Comparison of ENCODE assay signal across 10 mouse cellular contexts in genomic region chr15:79933670-79934514, GRCm38 (mm10). TPM values are rescaled to one million over a fixed set of nuclear protein-coding genes. Genes with fewer than 3 reads are reported as not detected.
DNase-seq lines count a peak whose midpoint lies in the region; ATAC-seq and TF ChIP-seq lines count a peak whose summit lies in the region.
"Had no signal": no experiment of that assay in that cellular context is flagged by ENCODE, and none has a peak within 500 bp of the region (broad histone marks: within the 10 kb centered on the region; RNA-seq: fewer than 3 reads in every experiment).

No protein-coding gene starts in this region.

- DNase-seq in liver, embryonic 11.5 days (ENCODE audit: low spot score), result no peak
- DNase-seq in liver, result no peak
- peak; percentile 19 for DNase-seq in brain, embryonic 14.5 days (ENCODE audit: low read depth)
- no peak for DNase-seq in cerebellum, adult 9-10 months
- no peak for DNase-seq in urinary bladder, adult 2 months (ENCODE audit: low spot score)
- DNase-seq: adrenal gland, postnatal 36 days; right cerebral cortex, adult 18-20 months had no signal

- H3K4me2 ChIP-seq in liver, embryonic 11.5 days, result peak overlapping the region; percentile 41
- H3K4me2 ChIP-seq in hindbrain, embryonic 16.5 days (ENCODE audit: low read length), result peak overlapping the region; percentile 42
- peak overlapping the region; percentile 81 for H3K4me2 ChIP-seq in myocyte (ENCODE audit: low read depth)

- H3K4me3 ChIP-seq in liver, embryonic 11.5 days (ENCODE audit: low read depth, low read length), result peak overlapping the region; percentile 8; the same call in 1 of the 2 replicates
- 0 out of 2 replicates have a peak overlapping the region, but pooled peaks have one; percentile 2 for H3K4me3 ChIP-seq in hindbrain, embryonic 16.5 days (ENCODE audit: low read length)
- peak overlapping the region; percentile 15 for H3K4me3 ChIP-seq in myocyte

- ATAC-seq in liver, embryonic 11.5 days (replicated peaks; ENCODE audit: low FRiP score), result no peak
- no peak for ATAC-seq in hindbrain, embryonic 16.5 days
- no peak for ATAC-seq in erythroblast, adult 5-6 weeks (replicated peaks; ENCODE audit: low FRiP score, poor library complexity, severe bottlenecking)

- peaks cover 37% of the 10 kb centered on the region for H3K27me3 ChIP-seq in liver, embryonic 11.5 days (replicated peaks; ENCODE audit: control insufficient read depth, insufficient read depth, low read length)
- H3K27me3 ChIP-seq in hindbrain, embryonic 16.5 days (replicated peaks; ENCODE audit: control insufficient read depth, insufficient read depth, low read length), result 0 out of 2 replicates have a peak, but pooled peaks cover 2% of the 10 kb centered on the region
- H3K27me3 ChIP-seq in myocyte (ENCODE audit: control insufficient read depth, insufficient read depth, insufficient read length), result no peaks in the 10 kb centered on the region

- H3K9me3 ChIP-seq in liver, embryonic 11.5 days (ENCODE audit: control insufficient read depth, low read length), result no peaks in the 10 kb centered on the region
- no peaks in the 10 kb centered on the region for H3K9me3 ChIP-seq in hindbrain, embryonic 16.5 days (ENCODE audit: control insufficient read depth, low read length)

- no peak overlapping the region for H3ac ChIP-seq in myocyte (ENCODE audit: control insufficient read depth, insufficient read length)

- no peak for TF ChIP-seq POLR2A in brain, embryonic 14.5 days (IDR thresholded peaks at IDR 0.05; ENCODE audit: borderline replicate concordance, extremely low read depth, insufficient read depth, insufficient read length, poor library complexity, severe bottlenecking)
- no peak for TF ChIP-seq POLR2A in myocyte (IDR thresholded peaks at IDR 0.05; ENCODE audit: insufficient read length, low read depth)

- no peak for TF ChIP-seq CTCF in brain, embryonic 14.5 days (IDR thresholded peaks at IDR 0.05; ENCODE audit: borderline replicate concordance, extremely low read depth, insufficient read depth, insufficient read length)

- no peak overlapping the region for H3K27ac ChIP-seq in liver, embryonic 11.5 days (ENCODE audit: low read depth, low read length)
- no peak overlapping the region for H3K27ac ChIP-seq in hindbrain, embryonic 16.5 days (ENCODE audit: low read depth, low read length)

- H3K4me1 ChIP-seq in liver, embryonic 11.5 days (replicated peaks; ENCODE audit: control insufficient read depth, insufficient read depth, low read length), result peaks cover 4% of the 10 kb centered on the region; the same call in 1 of the 2 replicates
- H3K4me1 ChIP-seq in hindbrain, embryonic 16.5 days (ENCODE audit: control insufficient read depth, insufficient read depth, low read depth, low read length), result peaks cover 8% of the 10 kb centered on the region

- whole genome bisulfite sequencing in liver, embryonic 11.5 days, result 3% methylated on average over 22 of the region's 22 CpGs
- WGBS in hindbrain, embryonic 16.5 days, result 2% methylated on average over 22 of the region's 22 CpGs

- no peaks in the 10 kb centered on the region for H3K36me3 ChIP-seq in liver, embryonic 11.5 days (ENCODE audit: control insufficient read depth, insufficient read depth, low read length)
- H3K36me3 ChIP-seq in hindbrain, embryonic 16.5 days (ENCODE audit: control insufficient read depth, insufficient read depth, low read length), result no peaks in the 10 kb centered on the region
- no peaks in the 10 kb centered on the region for H3K36me3 ChIP-seq in myocyte (ENCODE audit: control insufficient read depth, insufficient read depth)

- H3K9ac ChIP-seq in liver, embryonic 11.5 days (ENCODE audit: low read depth, low read length), result no peak overlapping the region
- H3K9ac ChIP-seq in hindbrain, embryonic 16.5 days (ENCODE audit: low read depth, low read length), result no peak overlapping the region

- no peaks in the 10 kb centered on the region for H3K79me2 ChIP-seq in myocyte (ENCODE audit: control insufficient read depth, insufficient read depth)

TF ChIP-seq in myocyte, 11 proteins besides CTCF, POLR2A, EP300 and RAD21:
- TF ChIP-seq MAX (IDR thresholded peaks at IDR 0.05; ENCODE audit: low read depth), result no peak
- no peak for TF ChIP-seq TCF12 (IDR thresholded peaks at IDR 0.05; ENCODE audit: insufficient read depth, poor library complexity, severe bottlenecking)
- no peak for TF ChIP-seq E2F4 (IDR thresholded peaks at IDR 0.05; ENCODE audit: insufficient read depth)
- no peak for TF ChIP-seq USF1 (IDR thresholded peaks at IDR 0.05; ENCODE audit: low read depth)
- no peak for TF ChIP-seq CEBPB (IDR thresholded peaks at IDR 0.05; ENCODE audit: insufficient read depth, poor library complexity, severe bottlenecking)
- TF ChIP-seq MYOG (IDR thresholded peaks at IDR 0.05; ENCODE audit: control insufficient read depth in 1 of 3, insufficient read depth in 1 of 3, insufficient read length in 2 of 3, low read depth in 2 of 3), result no peak
- TF ChIP-seq SRF (IDR thresholded peaks at IDR 0.05; ENCODE audit: control insufficient read depth, insufficient read length, low read depth), result no peak
- no peak for TF ChIP-seq MYOD1 (IDR thresholded peaks at IDR 0.05; ENCODE audit: control insufficient read depth in 1 of 3, insufficient read length in 2 of 3, low read depth in 2 of 3)
- TF ChIP-seq REST (IDR thresholded peaks at IDR 0.05; ENCODE audit: insufficient read depth, insufficient read length), result no peak
- TF ChIP-seq TCF3 (IDR thresholded peaks at IDR 0.05; ENCODE audit: insufficient read length, low read depth), result no peak
- no peak for TF ChIP-seq POLR2AphosphoS2 (IDR thresholded peaks at IDR 0.05; ENCODE audit: insufficient read length, low read depth)

RNA-seq across cellular contexts. Expression of gene Cbx7, which starts 37.0 kb away (rescaled TPM):
- 2.5 TPM in 2 replicates for polyA plus RNA-seq in liver, embryonic 11.5 days (2014; fragmentation: Nextera tagmentation; extraction: Ambion mirVana)
- polyA plus RNA-seq in brain, embryonic 14.5 days (2012; rRNA removed), result 10.9 and 14.4 TPM in 2 replicates
- 4.7 and 5.2 TPM in 2 replicates for polyA plus RNA-seq in hindbrain, embryonic 16.5 days (2015; fragmentation: Nextera tagmentation; extraction: Ambion mirVana)
- polyA plus RNA-seq in myocyte (2012; fragmentation: generic; extraction: Trizol), result 4.7 TPM
- polyA plus RNA-seq in urinary bladder, adult 2 months (2012; rRNA removed), result 57.3 and 57.6 TPM in 2 replicates
- total RNA-seq in erythroblast, adult 5-6 weeks (2015; ENCODE audit: low replicate concordance), result 2.1 and 6.9 TPM in 2 replicates
- total RNA-seq in erythroblast, adult 5-6 weeks (2017; ENCODE audit: low replicate concordance), result 4.5 and 6.4 TPM in 2 replicates

RNA-seq across cellular contexts. Expression of gene Apobec3, which starts 42.4 kb away (rescaled TPM):
- 72.8 and 76.7 TPM in 2 replicates for polyA plus RNA-seq in liver, embryonic 11.5 days (2014; fragmentation: Nextera tagmentation; extraction: Ambion mirVana)
- polyA plus RNA-seq in brain, embryonic 14.5 days (2012; rRNA removed), result 4.7 and 5.6 TPM in 2 replicates
- 4.5 and 5.1 TPM in 2 replicates for polyA plus RNA-seq in hindbrain, embryonic 16.5 days (2015; fragmentation: Nextera tagmentation; extraction: Ambion mirVana)
- polyA plus RNA-seq in myocyte (2012; fragmentation: generic; extraction: Trizol), result 10.0 TPM
- 59.2 and 62.1 TPM in 2 replicates for polyA plus RNA-seq in urinary bladder, adult 2 months (2012; rRNA removed)
- 79.8 and 80.1 TPM in 2 replicates for total RNA-seq in erythroblast, adult 5-6 weeks (2015; ENCODE audit: low replicate concordance)
- 73.5 and 75.2 TPM in 2 replicates for total RNA-seq in erythroblast, adult 5-6 weeks (2017; ENCODE audit: low replicate concordance)
